Mouse (Mus musculus): ENCODE data around the gene Olfr1176.

Gene Olfr1176

DNA sequence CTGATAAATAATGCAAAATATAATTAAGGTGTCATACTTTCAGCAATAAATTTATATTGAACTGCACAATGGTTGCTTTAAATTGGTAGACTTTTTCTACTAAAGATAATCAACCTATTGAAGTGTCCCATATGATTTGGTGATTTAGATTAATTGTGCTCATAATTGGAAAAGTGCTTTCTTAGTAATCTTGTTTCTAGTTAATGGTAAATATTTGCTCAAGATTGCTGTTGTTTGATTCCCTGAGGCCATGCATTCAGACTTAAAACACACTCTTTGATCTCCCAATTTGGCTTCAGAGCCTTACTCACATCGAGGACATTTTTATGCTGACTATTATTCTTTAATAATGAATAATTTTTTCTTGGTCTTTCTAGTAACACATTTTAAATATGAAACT, at the start of gene Olfr1176:
Gene Olfr1176, plus strand, starts transcription at position 301 of the 400 bp plus-strand sequence.
- DNase-seq (ENCODE audit: low spot score in 2 of 2) = no peak

DNA sequence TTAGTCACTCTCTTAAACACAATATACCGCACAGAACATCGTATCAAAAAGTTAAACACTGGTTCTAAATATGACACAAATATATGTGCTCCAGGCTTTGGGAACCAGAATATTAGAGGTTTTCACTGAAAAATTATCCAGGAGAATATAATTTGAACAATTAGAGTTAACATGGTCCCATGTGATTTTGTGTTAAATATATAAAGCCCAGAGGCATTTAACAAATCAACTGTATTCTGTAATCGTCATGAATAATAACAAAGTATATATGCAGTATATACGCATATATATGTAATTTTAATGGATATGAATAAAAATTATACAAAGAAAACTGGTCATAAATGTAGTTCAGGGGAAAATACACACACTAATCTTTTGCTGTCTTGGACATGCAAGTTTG, 21.5 kb upstream of the Olfr1176 start, which contains the start of gene Olfr1174-ps:
Gene Olfr1174-ps, minus strand, starts transcription at position 101 of the 400 bp plus-strand sequence.
- no peak for DNase-seq (ENCODE audit: low spot score in 2 of 2)

DNA sequence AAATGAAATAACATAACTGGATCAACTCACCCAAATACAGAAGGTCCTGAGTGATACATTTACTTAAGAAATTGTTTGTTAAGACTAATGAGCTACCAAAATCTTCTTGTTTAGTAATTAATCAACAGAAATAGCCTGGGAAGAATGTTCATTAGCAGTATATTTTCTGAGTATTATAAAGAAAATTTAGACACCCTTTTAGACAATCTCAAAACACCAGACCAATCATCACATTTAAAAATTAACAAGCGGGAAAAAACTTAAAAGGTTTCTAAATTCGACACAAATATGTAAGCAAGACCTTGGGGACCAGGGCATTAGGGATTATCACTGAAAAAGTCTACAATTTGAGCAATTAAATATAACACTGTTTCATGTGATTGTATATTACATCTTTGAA, 9.4 kb upstream of the Olfr1176 start, which contains the start of gene Olfr1175-ps:
Gene Olfr1175-ps, minus strand, starts transcription at position 101 of the 400 bp plus-strand sequence.
- no peak for DNase-seq (ENCODE audit: low spot score in 2 of 2)

DNA sequence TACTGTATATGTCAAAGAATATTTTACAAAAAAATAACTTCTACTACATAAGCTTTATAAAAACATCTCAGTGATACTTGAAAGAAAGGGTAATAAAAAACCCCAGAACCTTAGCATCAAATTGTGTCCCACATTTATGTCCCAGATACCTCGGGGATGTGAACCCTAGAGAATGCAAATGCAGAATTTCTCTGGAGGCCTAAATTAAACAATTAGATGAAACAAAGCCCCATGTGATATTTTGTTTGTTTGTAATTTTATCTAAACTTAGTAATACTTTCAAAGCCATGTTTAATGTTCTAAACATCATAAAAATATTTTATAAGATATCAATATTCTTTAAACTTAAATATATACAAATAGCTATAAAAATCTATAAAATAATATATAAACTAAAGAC, 9.9 kb downstream of the Olfr1176 start, which contains the start of gene Olfr1177-ps:
Gene Olfr1177-ps, minus strand, starts transcription at position 101 of the 400 bp plus-strand sequence.
- no peak for DNase-seq (ENCODE audit: low spot score in 2 of 2)

DNA sequence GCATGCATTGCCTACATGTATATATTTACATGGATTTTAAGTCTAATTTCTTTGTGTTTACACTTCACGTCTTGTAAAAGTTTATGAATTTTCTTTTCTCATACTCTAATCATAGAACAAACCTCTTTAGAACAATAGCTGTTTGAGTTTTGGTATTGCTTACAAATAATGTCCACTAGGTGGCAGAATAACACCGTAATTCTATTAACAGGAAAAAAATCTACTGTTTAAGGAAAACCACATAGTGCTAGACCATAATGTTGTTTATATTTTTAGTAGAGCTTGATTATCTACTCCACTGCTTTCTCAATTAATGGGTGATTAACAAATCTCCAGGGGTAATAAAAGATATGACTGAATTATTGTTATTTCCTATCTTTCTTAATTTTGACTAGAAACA, 19.8 kb downstream of the Olfr1176 start:
- DNase-seq (ENCODE audit: low spot score in 2 of 2) = no peak

DNA sequence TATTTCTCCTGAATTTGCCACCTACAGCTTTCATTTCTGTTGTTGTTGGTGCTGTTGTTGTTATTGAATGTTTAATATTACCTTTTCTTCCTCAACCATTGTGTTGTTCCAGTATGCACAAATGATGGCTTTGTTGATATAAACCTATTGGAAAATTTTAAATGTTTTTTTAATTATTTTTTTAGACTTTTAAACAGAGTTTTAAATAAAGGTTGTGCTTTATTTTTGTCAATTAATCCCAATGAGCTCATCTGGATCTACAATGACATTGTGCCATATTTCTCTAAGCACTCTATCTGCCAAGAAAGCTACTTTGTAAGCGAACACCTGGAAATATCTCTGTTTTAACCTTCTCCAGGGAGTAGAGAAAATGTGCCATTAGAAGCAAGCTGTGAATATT, 50.2 kb downstream of the Olfr1176 start, which contains the start of gene Olfr1178:
Gene Olfr1178, plus strand, starts transcription at position 301 of the 400 bp plus-strand sequence.
- DNase-seq (ENCODE audit: low spot score in 2 of 2) = no peak
